Mouse (Mus musculus): ENCODE results near the gene Tmem18.
A peak's percentile ranks its signal among the peaks of the same experiment; 100 is the strongest.

Gene Tmem18

GRCm38 (mm10) chr12:30584356-30584740 is at the start of gene Tmem18:
Gene Tmem18 (plus strand): TSS chr12:30584426.
- peak; percentile 92 for DNase-seq (ENCODE audit: low read depth)

- DNase-seq (ENCODE audit: low read depth): no peak
Measured at GRCm38 (mm10) chr12:30557349-30557748, 26.9 kb upstream of the Tmem18 start.

GRCm38 (mm10) chr12:30561411-30561810 is 22.8 kb upstream of the Tmem18 start:
- no peak for DNase-seq (ENCODE audit: low read depth)

- DNase-seq (ENCODE audit: low read depth): no peak
Measured at GRCm38 (mm10) chr12:30572075-30572474, 12.2 kb upstream of the Tmem18 start.

GRCm38 (mm10) chr12:30575952-30576351 is 8.3 kb upstream of the Tmem18 start:
- DNase-seq (ENCODE audit: low read depth): no peak

- DNase-seq (ENCODE audit: low read depth): peak; percentile 80
Measured at GRCm38 (mm10) chr12:30578019-30578418, 6.2 kb upstream of the Tmem18 start.

GRCm38 (mm10) chr12:30581277-30581676 is 2.9 kb upstream of the Tmem18 start:
- DNase-seq (ENCODE audit: low read depth): no peak

- no peak for DNase-seq (ENCODE audit: low read depth)
Measured at GRCm38 (mm10) chr12:30583586-30584355, 455 bp upstream of the Tmem18 start.

GRCm38 (mm10) chr12:30584863-30585262 is 637 bp downstream of the Tmem18 start:
- no peak for DNase-seq (ENCODE audit: low read depth)

GRCm38 (mm10) chr12:30591832-30592231 is 7.6 kb downstream of the Tmem18 start:
- no peak for DNase-seq (ENCODE audit: low read depth)

- DNase-seq (ENCODE audit: low read depth): peak; percentile 75
Measured at GRCm38 (mm10) chr12:30596818-30597407, 12.7 kb downstream of the Tmem18 start.

- DNase-seq (ENCODE audit: low read depth): no peak
Measured at GRCm38 (mm10) chr12:30598955-30599354, 14.7 kb downstream of the Tmem18 start.

GRCm38 (mm10) chr12:30599474-30599873 is 15.2 kb downstream of the Tmem18 start:
- DNase-seq (ENCODE audit: low read depth): no peak

- no peak for DNase-seq (ENCODE audit: low read depth)
Measured at GRCm38 (mm10) chr12:30599997-30600396, 15.8 kb downstream of the Tmem18 start.

GRCm38 (mm10) chr12:30604012-30604411 is 19.8 kb downstream of the Tmem18 start:
- DNase-seq (ENCODE audit: low read depth): no peak

GRCm38 (mm10) chr12:30604876-30605275 is 20.6 kb downstream of the Tmem18 start:
- no peak for DNase-seq (ENCODE audit: low read depth)

- DNase-seq (ENCODE audit: low read depth): no peak
Measured at GRCm38 (mm10) chr12:30605941-30606340, 21.7 kb downstream of the Tmem18 start.

- peak; percentile 76 for DNase-seq (ENCODE audit: low read depth)
Measured at GRCm38 (mm10) chr12:30606743-30607142, 22.5 kb downstream of the Tmem18 start.

- DNase-seq (ENCODE audit: low read depth): no peak
Measured at GRCm38 (mm10) chr12:30618425-30618824, 34.2 kb downstream of the Tmem18 start.

- DNase-seq (ENCODE audit: low read depth): no peak
Measured at GRCm38 (mm10) chr12:30628466-30628865, 44.2 kb downstream of the Tmem18 start.

GRCm38 (mm10) chr12:30634534-30634933 is 50.3 kb downstream of the Tmem18 start:
- DNase-seq (ENCODE audit: low read depth): no peak
